ENCODE assay signal across 16 mouse cellular contexts in the genomic region with DNA sequence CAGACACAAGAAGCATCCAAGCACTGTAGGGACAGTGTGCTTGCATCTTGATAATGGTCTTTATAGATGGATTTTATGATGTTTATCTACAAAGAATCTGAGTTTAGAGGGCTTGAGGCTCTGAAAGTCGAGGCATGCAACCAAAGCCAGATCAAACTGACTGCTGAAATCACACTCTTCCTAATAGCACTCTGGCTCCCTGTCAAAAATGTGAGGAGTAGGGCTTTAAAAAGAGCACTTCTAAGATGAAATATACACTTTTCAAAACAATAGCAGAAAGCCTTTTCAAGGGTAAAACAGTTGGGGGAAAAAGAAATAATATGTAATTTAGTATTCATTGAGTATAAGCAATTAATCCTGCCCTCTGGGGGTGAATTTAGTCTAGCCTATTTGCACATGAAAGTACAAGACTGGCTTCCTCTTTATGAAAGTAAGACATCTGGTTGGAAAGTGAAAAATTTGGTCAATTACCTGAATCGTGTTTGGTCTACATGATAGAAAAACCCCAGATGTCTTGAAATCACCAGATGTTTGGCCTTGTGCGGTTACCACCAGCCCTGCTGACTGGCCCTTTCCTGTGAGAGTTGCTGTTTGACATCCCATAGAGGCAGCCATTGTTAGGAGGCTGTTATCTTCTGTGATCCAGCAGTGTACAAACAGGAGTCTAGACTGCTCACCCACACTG.
DNase-seq lines count a peak whose midpoint lies in the region; ATAC-seq lines count a peak whose summit lies in the region.
"Had no signal": no experiment of that assay in that cellular context is flagged by ENCODE, and none has a peak within 500 bp of the region (broad histone marks: within the 10 kb centered on the region; RNA-seq: fewer than 3 reads in every experiment).

No protein-coding gene starts in this region.

- 43% methylated on average over 3 of the region's 3 CpGs for whole genome bisulfite sequencing in heart, embryonic 13.5 days
- WGBS in heart, embryonic 11.5 days (ENCODE audit: insufficient replicate concordance) = 41% methylated on average over 3 of the region's 3 CpGs
- 45% methylated on average over 3 of the region's 3 CpGs for WGBS in midbrain, embryonic 14.5 days
- 38% methylated on average over 3 of the region's 3 CpGs for WGBS in midbrain, embryonic 16.5 days

- no peaks in the 10 kb centered on the region for H3K36me3 ChIP-seq in heart, embryonic 13.5 days
- H3K36me3 ChIP-seq in heart, embryonic 11.5 days (ENCODE audit: control insufficient read depth, insufficient read depth, low read length) = no peaks in the 10 kb centered on the region
- H3K36me3 ChIP-seq in midbrain, embryonic 14.5 days (ENCODE audit: control insufficient read depth, insufficient read depth, low read length) = no peaks in the 10 kb centered on the region
- H3K36me3 ChIP-seq in midbrain, embryonic 16.5 days (ENCODE audit: control insufficient read depth, insufficient read depth, low read length) = no peaks in the 10 kb centered on the region
- H3K36me3 ChIP-seq in splenic B cell, adult 2 months (ENCODE audit: control insufficient read depth, insufficient read depth, low read length, poor library complexity, severe bottlenecking) = no peaks in the 10 kb centered on the region
- H3K36me3 ChIP-seq: liver, embryonic 12.5 days had no signal

- H3K4me1 ChIP-seq in heart, embryonic 13.5 days = peaks cover 28% of the 10 kb centered on the region
- peaks cover 9% of the 10 kb centered on the region for H3K4me1 ChIP-seq in heart, embryonic 11.5 days (ENCODE audit: control insufficient read depth, insufficient read depth, low read length)
- peaks cover 12% of the 10 kb centered on the region for H3K4me1 ChIP-seq in midbrain, embryonic 14.5 days (ENCODE audit: control insufficient read depth, insufficient read depth, low read length)
- H3K4me1 ChIP-seq in midbrain, embryonic 16.5 days (ENCODE audit: control insufficient read depth, insufficient read depth, low read length) = peaks cover 7% of the 10 kb centered on the region
- H3K4me1 ChIP-seq: liver, embryonic 12.5 days had no signal

- H3K4me2 ChIP-seq in heart, embryonic 13.5 days = no peak overlapping the region
- no peak overlapping the region for H3K4me2 ChIP-seq in heart, embryonic 11.5 days
- H3K4me2 ChIP-seq in midbrain, embryonic 14.5 days (ENCODE audit: low read length) = no peak overlapping the region
- H3K4me2 ChIP-seq in midbrain, embryonic 16.5 days (ENCODE audit: low read length) = no peak overlapping the region
- H3K4me2 ChIP-seq: liver, embryonic 12.5 days had no signal

- H3K4me3 ChIP-seq in heart, embryonic 13.5 days = no peak overlapping the region
- H3K4me3 ChIP-seq in heart, embryonic 11.5 days (ENCODE audit: low read depth, low read length) = no peak overlapping the region
- H3K4me3 ChIP-seq in midbrain, embryonic 14.5 days (replicated peaks; ENCODE audit: low read depth, low read length) = no peak overlapping the region
- no peak overlapping the region for H3K4me3 ChIP-seq in midbrain, embryonic 16.5 days (ENCODE audit: low read depth, low read length)
- H3K4me3 ChIP-seq: liver, embryonic 12.5 days had no signal

- H3K27ac ChIP-seq in heart, embryonic 13.5 days (replicated peaks) = 0 out of 2 replicates have a peak overlapping the region, but pooled peaks have one; percentile 10
- H3K27ac ChIP-seq in heart, embryonic 11.5 days (ENCODE audit: low read depth, low read length) = no peak overlapping the region
- H3K27ac ChIP-seq in midbrain, embryonic 14.5 days (replicated peaks; ENCODE audit: low read depth, low read length) = no peak overlapping the region
- no peak overlapping the region for H3K27ac ChIP-seq in midbrain, embryonic 16.5 days (ENCODE audit: low read length)
- H3K27ac ChIP-seq: liver, embryonic 12.5 days had no signal

- ATAC-seq in heart, embryonic 13.5 days (ENCODE audit: extremely low read depth, insufficient number of reproducible peaks, low FRiP score, low TSS enrichment) = no peak
- ATAC-seq in heart, embryonic 11.5 days (replicated peaks; ENCODE audit: insufficient number of reproducible peaks, low FRiP score, low TSS enrichment) = no peak
- ATAC-seq in midbrain, embryonic 14.5 days (ENCODE audit: low FRiP score, low TSS enrichment) = no peak
- ATAC-seq in midbrain, embryonic 16.5 days = no peak
- ATAC-seq: CD4-positive, CD25-positive, alpha-beta regulatory T cell, adult 4 months; hindbrain, embryonic 16.5 days; liver, embryonic 12.5 days; Patski had no signal

- peak; percentile 52 for DNase-seq in midbrain, embryonic 14.5 days
- DNase-seq in embryo, embryonic 10.5 days (ENCODE audit: low spot score) = peak; percentile 23
- DNase-seq in splenic B cell, adult 2 months (ENCODE audit: low read depth, low spot score) = peak; percentile 14
- no peak for DNase-seq in lung, postnatal 25 days (ENCODE audit: low spot score)
- DNase-seq: cerebellum, postnatal 10 days; kidney, postnatal 4 days; lung, postnatal 36 days; right cerebral cortex, postnatal 25 days; thymus, postnatal 25 days had no signal

- H3K9ac ChIP-seq in heart, embryonic 13.5 days = no peak overlapping the region
- H3K9ac ChIP-seq in heart, embryonic 11.5 days (ENCODE audit: low read depth, low read length) = no peak overlapping the region
- no peak overlapping the region for H3K9ac ChIP-seq in midbrain, embryonic 14.5 days (replicated peaks; ENCODE audit: low read length)
- no peak overlapping the region for H3K9ac ChIP-seq in midbrain, embryonic 16.5 days (ENCODE audit: low read depth, low read length)
- H3K9ac ChIP-seq: liver, embryonic 12.5 days had no signal

- H3K9me3 ChIP-seq in heart, embryonic 13.5 days = 0 out of 2 replicates have a peak, but pooled peaks cover 4% of the 10 kb centered on the region
- H3K9me3 ChIP-seq in heart, embryonic 11.5 days (replicated peaks; ENCODE audit: control insufficient read depth, low read length) = no peaks in the 10 kb centered on the region
- 0 out of 2 replicates have a peak, but pooled peaks cover 4% of the 10 kb centered on the region for H3K9me3 ChIP-seq in midbrain, embryonic 14.5 days (ENCODE audit: control insufficient read depth, low read length)
- H3K9me3 ChIP-seq in midbrain, embryonic 16.5 days (replicated peaks; ENCODE audit: control insufficient read depth, low read length, poor library complexity, severe bottlenecking) = no peaks in the 10 kb centered on the region
- H3K9me3 ChIP-seq: liver, embryonic 12.5 days had no signal

- no peaks in the 10 kb centered on the region for H3K27me3 ChIP-seq in heart, embryonic 13.5 days (replicated peaks)
- no peaks in the 10 kb centered on the region for H3K27me3 ChIP-seq in heart, embryonic 11.5 days (ENCODE audit: control insufficient read depth, insufficient read depth, low read length)
- H3K27me3 ChIP-seq in midbrain, embryonic 14.5 days (ENCODE audit: control insufficient read depth, insufficient read depth, low read length) = no peaks in the 10 kb centered on the region
- H3K27me3 ChIP-seq in midbrain, embryonic 16.5 days (ENCODE audit: control insufficient read depth, insufficient read depth, low read depth, low read length) = no peaks in the 10 kb centered on the region
- H3K27me3 ChIP-seq in splenic B cell, adult 2 months (ENCODE audit: control insufficient read depth, insufficient read depth, low read length, poor library complexity, severe bottlenecking) = no peaks in the 10 kb centered on the region
- H3K27me3 ChIP-seq: liver, embryonic 12.5 days; Patski had no signal
